Mouse (Mus musculus): ENCODE data around the gene Slc12a7.

The Slc12a7 gene

DNA sequence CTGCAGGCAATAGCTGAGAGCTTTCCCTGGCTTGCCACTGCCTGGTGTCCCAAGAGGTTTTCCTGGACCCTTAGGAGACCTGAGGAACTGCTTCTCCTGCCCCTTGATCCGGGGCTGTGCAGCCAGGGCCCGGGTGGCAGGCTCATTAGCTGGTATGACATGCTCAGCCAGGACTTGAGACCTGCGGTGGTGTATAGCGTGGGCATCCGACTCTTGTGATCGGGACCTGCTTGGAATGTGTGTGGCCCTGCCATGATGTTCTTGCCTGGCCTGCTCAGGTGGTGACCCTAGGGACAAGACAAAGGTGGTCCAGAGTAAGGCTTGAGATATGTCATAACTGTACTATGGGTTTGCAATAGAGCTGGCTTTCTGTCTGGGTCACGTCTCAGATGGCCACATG lies 88.4 kb downstream of the Slc12a7 start:
- no peak for DNase-seq (ENCODE audit: low spot score)

DNA sequence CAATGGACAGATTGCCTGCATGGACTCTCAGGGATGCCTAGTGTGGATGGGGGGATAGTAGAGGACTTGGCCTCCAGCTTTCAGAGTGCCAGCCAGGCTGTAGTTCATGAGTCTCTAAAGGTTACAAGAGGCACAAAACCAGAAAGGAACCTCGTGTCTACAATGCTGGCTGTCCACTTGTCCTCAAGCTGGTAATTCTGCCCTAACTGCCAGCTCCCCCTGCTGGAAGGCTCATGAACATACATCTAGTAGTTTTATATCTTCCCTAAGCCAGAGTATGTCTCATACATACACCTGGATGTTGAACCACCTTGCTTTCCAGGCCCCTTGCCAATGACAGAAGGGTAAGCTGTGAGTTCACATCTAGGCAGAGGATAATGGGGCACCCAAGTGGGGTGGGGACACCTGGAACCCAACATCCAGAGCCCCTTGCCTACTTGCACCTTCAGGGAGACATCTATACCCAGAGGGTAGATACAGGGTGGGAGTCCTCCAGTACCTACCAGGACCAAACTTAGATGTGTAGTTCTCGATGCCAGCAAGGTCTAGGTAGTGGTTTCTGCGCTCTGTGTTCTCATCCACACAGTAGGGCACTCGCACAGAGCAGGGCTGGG lies 89.4 kb downstream of the Slc12a7 start:
- DNase-seq (ENCODE audit: low spot score), result no peak

DNA sequence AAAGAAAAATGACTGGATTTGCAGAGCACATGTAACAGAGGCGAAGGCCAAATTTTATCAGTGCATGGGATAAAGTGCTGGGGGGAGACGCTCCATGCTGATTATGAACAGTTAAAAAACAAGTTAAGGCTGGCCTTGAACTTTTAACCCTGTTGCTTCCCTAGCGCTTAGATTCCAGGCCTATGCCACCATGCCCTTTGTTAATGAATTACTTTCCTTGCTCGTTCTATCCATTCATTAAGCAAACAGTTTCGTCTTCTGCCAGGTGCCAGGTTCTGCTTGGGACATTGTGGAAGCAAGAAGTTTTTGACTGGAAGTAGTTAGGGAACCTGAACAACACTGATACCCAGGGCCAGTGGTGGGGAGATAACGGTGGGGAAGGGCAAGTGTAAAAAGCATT lies 90.8 kb downstream of the Slc12a7 start:
- DNase-seq (ENCODE audit: low spot score), result no peak

DNA sequence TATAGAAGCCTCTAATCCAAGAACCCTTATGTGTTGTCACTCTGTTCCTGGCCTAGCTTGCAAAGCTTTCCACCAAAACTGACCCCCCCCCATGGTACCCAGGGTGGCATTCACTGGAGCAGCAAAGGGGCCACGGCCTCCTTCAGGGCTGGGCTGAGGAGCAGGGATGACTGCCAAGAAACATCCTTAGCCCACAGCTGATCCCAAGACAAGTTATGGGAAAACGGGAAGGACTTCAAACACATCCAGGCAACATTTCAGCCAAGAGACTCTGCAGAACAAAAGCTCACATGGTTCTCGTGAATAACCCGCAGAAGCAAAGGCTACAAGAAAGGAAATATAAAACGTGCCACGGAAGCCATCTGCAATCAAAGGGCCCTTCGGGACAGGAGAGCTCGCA lies 94.3 kb downstream of the Slc12a7 start:
- DNase-seq (ENCODE audit: low spot score), result no peak

DNA sequence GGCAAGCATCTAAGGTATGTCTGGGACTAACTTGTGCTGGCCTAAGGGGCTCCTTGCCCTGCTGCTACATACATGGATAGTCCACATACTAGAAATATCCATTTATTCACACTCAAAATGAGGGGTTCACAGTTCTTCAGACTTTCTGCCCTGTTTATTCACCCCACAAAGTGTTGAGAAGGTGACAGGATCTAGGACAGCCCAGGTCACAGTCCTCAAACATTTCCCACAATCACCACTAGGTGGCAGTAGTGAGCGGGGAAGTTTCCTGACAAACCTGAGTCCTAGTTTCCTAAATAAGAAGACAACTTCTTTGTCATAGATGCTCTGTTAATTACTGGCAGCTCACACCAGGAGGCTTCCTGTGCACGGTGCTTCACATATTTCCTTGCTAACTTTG lies 98.6 kb downstream of the Slc12a7 start:
- no peak for DNase-seq (ENCODE audit: low spot score)

DNA sequence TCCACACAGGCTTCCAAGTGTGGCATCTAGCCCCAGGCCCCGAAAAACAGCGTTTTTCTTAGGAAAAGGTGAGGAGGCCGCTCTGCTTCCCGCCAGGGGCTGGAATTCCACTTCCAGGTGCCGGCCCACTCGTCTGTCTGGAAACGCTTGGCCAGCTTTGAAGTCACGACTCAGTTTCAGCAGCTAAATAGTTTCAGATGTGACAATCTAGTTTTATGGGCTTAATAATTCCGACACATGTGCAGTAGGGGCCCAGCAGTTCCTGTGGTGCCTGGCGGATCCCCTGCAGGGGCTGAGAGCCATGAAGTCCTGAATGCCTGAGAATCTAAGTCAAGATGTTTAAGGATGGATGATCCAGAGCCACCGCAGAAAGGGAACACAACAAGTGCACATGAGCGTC lies 100.9 kb downstream of the Slc12a7 start:
- no peak for DNase-seq (ENCODE audit: low spot score)

DNA sequence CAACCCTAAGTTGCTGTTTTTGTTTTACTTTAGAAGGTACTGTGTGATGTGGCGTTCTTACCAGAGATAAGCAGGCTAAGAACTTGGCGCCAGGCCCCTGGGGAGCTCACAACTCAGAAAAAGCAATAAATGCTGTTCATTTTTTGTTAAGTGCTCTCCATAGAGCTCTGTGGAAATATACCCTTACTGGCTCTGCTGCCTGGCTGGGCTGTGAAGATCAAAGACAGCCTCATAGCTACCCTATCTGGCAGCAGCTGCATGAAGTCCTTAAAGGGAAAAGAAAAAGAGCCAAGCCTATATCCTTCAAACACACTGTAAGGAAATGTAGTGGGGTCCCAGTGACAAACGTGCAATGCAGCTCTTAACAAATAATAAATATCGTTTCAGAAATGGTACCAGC lies 102.9 kb downstream of the Slc12a7 start:
- DNase-seq (ENCODE audit: low spot score), result no peak

DNA sequence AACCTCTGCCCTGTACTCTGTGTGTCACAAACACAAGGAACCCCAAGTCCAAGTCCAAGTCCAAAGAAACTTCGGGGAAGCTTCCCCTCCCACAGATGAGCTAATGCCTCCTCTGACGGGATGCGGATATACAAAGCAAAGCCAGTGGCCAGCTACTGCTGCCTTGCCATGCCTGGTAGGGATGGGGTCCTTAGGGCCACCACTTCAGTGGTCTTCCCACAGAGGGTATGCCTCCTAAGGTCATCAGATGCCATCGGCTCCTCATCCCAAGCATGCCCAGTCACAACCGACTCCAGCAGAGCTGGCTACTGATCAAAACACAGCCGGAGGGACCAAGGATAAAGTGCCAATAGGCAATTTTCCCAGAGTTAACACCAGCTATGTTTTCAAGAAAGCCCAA lies 103.6 kb downstream of the Slc12a7 start:
- DNase-seq (ENCODE audit: low spot score), result no peak

DNA sequence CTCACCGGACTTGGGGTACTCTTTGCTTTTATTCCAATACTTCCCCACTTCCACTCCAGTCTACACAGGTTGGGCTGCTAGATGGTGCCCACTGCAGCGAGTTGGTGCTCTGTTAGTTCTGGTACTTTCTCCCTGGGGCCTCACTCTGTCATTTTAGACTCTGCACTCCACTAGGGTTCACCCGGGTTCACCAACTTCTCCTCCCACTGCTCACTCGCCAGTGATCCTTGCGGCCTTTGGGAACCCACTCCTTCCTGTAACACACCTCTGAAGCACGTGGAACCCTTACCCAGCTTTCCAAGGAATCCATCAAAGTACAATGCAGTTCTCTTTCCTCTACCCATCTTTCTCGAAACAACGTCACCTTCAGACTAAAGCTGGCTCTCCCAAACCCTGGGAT lies 104.8 kb downstream of the Slc12a7 start:
- DNase-seq (ENCODE audit: low spot score), result no peak

DNA sequence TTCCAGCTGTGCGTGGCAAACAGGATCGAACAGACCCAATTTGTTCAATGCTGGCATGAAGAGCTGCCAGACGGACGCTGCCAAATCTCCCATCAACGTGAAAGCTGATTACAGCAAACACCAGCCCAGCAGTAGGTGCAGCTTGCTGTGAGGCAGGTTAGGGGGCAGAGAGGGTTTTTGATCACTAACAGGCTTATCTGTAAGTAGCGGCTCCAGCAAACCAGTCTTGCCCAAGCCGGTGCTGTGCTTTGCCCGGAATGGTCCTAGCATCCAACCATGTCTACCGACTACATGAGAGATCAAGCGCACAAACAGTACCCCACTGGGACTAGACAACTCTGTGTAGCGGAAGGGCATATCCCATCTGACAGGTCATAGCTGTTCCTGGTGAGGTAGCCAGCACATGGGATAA lies 106.2 kb downstream of the Slc12a7 start:
- DNase-seq (ENCODE audit: low spot score), result no peak

DNA sequence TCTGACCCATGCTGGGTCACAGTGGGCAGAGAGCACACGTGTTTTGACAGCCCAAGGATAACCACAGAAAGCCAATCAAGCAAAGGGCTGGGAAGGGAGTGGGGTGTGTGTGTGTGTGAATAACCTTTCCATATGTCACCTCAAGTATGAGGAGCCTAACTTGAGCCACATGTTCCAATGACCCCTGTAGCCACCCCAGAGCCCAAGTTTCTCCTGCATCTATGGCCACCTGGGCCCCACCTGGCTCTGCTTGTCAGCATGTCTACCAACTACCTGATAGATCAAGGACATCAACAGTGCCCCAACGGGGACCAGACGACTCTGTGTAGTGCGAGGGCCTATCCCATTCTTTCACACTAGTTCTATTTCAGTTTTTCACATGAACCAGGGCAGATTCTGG lies 106.8 kb downstream of the Slc12a7 start:
- no peak for DNase-seq (ENCODE audit: low spot score)

DNA sequence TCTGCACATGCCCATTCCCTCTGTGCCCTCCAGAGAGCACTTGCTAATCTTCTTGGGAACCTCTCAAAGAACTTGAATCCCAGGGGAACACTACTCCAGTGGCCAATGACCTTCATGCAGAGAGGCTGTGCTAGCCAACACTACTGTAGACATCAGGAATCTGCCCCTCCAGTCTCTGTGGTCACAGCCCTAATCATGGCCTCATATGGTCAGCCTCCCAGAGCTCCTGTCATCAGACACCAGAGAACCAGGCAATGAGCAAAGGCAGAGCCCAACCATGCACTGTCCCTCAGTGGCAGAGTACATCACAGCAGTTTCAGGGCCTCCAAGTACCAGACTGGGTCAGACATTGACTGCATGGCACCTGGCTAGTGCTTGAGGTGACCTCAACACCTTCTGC lies 109.8 kb downstream of the Slc12a7 start:
- no peak for DNase-seq (ENCODE audit: low spot score)

DNA sequence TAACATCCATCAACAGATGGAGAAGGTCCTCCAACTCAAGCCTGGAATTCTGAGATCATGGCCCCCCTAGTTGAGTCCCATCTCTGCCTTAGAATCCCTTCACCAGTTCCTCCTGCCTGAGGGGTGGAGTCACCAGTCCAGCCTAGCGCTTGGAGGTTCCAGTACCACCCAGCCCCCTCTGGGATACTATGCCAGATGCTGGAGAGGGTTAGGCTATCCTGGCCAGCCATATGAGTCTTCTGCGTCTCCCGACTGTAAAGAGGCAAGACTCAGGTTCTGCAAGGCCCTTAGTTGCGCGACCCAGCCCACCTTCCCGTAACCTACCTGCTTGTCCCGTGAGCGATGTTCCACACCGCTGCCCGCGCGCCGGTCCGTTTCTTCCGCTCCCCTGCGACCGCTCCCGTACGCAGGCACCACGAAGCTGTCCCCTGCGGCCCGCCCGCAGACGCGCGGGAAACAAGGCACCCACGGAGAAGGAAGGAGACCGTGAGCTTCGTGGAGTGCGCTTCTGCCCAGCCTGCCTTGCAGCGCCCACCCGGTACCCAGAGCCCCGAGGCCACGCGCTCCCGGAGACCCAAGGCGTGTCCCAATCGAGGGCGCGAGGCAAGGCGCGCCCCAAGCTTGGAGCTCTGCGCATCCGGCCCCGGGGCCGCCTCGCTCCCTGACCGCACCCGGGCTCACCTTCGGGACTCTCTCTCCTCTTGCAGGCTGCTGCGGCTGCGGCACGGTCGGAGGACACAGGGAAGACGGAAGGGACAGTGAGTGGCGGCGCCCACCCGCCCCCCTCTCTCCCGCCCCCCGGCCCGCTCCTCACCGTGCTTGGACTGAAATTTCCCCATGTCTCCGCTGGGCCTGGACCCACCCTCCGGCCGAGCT lies 113.9 kb downstream of the Slc12a7 start:
- no peak for DNase-seq (ENCODE audit: low spot score)

DNA sequence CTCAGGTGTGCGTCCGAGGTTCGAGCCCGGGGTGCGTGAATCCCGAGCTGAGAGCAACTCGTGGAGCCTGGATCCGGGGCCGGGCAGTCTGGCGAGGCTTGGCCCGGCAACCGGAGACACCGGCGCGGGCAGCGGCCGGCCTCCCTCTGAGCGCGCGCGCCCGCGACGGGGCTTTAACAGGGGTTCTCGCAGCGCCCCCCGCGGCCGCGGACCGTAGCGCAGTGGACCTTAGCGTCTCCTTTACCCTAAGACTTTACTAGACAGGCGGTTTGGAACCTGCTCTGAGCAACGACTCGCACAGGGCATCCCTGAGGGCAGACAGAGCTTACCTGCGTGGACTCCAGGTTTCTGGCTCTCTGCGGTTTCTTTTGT lies 114.6 kb downstream of the Slc12a7 start, which contains the start of gene Nkd2:
TSS of gene Nkd2 (minus strand) at position 167 of the 372 bp plus-strand sequence.
- DNase-seq (ENCODE audit: low spot score), result peak; percentile 13

All from left cerebral cortex, adult 11 months (tissue).